In the genomic region with DNA sequence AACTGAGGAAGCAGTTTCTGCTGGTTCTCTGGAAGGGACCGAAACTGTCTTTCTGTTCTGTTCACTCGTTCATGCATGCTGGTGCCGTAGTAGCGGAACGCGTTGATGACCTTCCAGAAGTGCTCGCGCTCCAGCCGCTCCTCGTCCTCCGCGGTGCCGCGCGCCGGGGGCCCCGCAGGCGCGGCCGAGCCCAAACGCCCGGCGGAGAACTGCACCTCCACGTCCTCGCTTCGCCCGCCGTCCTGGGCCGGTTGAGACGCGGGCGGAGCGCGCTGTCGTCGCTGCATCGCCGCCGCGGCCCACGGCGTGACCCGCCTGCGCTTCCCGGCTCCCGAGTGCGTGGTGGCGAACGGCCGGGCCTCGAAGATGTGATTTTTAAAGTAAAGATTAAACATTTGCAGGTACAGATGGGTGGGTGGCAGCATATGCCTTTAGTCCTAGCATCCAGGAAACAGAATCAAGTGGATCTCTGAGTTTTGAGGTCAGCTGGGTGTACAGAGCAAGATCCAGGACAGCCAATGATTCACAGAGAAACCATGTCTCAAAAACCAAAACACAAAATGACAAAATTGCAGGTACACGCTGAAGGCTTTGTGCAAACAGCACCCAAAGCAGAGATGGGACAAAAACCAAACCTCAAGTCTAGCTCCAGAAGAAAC, we compare ENCODE assay signal across 8 mouse cellular contexts.
A peak's percentile ranks its signal among the peaks of the same experiment; 100 is the strongest.
DNase-seq lines count a peak whose midpoint lies in the region; ATAC-seq and TF ChIP-seq lines count a peak whose summit lies in the region.
"Not testable (repeated sequence)": the region's sequence is repeated elsewhere in the genome, so short reads cannot be mapped to it uniquely, and the experiment has no call there.

No protein-coding gene starts in this region.

- DNase-seq in adrenal gland, adult (ENCODE audit: inconsistent age in 2 of 2, low spot score in 1 of 2), result peak; percentile 20 to 49
- DNase-seq in cerebellum, postnatal 25 days, result peak; percentile 50 to 60
- not testable (repeated sequence) for DNase-seq in heart, postnatal 0 days (ENCODE audit: low spot score); liver, embryonic 14.5 days (ENCODE audit: low read depth in 3 of 3, low spot score in 3 of 3)
- peak; percentile 3 for DNase-seq in kidney, adult 9 months

- TF ChIP-seq CTCF in heart, postnatal 0 days (IDR thresholded peaks at IDR 0.05; ENCODE audit: low read depth); liver, embryonic 14.5 days (IDR thresholded peaks at IDR 0.05; ENCODE audit: low read depth): not testable (repeated sequence)

- not testable (repeated sequence) for H3K27ac ChIP-seq in forebrain, embryonic 13.5 days; heart, postnatal 0 days (ENCODE audit: low read depth); liver, embryonic 14.5 days; midbrain, embryonic 13.5 days; stomach, embryonic 14.5 days (ENCODE audit: low read length)

- 5% methylated on average over 42 of the region's 52 CpGs for whole genome bisulfite sequencing in forebrain, embryonic 13.5 days
- 12% methylated on average over 39 of the region's 52 CpGs for WGBS in heart, postnatal 0 days
- WGBS in liver, embryonic 14.5 days (ENCODE audit: insufficient replicate concordance), result 17% methylated on average over 39 of the region's 52 CpGs
- WGBS in midbrain, embryonic 13.5 days, result 9% methylated on average over 44 of the region's 52 CpGs
- 6% methylated on average over 30 of the region's 52 CpGs for WGBS in stomach, embryonic 14.5 days

- H3K27me3 ChIP-seq in forebrain, embryonic 13.5 days; heart, postnatal 0 days (ENCODE audit: control insufficient read depth, insufficient read depth, low read length); liver, embryonic 14.5 days (ENCODE audit: control insufficient read depth, insufficient read depth, low read length); midbrain, embryonic 13.5 days; stomach, embryonic 14.5 days (ENCODE audit: control insufficient read depth, insufficient read depth, low read length): not testable (repeated sequence)

- peak overlapping the region; percentile 50; the same call in 1 of the 2 replicates for H3K9ac ChIP-seq in forebrain, embryonic 13.5 days
- H3K9ac ChIP-seq in heart, postnatal 0 days (replicated peaks; ENCODE audit: low read depth, low read length); liver, embryonic 14.5 days (replicated peaks); stomach, embryonic 14.5 days (replicated peaks; ENCODE audit: low read depth, low read length): not testable (repeated sequence)
- H3K9ac ChIP-seq in midbrain, embryonic 13.5 days (replicated peaks), result peak overlapping the region; percentile 53

- peak overlapping the region; percentile 61 for H3K4me2 ChIP-seq in forebrain, embryonic 13.5 days
- H3K4me2 ChIP-seq in heart, postnatal 0 days (ENCODE audit: low read depth, low read length), result peak overlapping the region; percentile 63
- peak overlapping the region; percentile 21 for H3K4me2 ChIP-seq in liver, embryonic 14.5 days (ENCODE audit: low read depth)
- H3K4me2 ChIP-seq in midbrain, embryonic 13.5 days (replicated peaks), result peak overlapping the region; percentile 55
- H3K4me2 ChIP-seq in stomach, embryonic 14.5 days (replicated peaks; ENCODE audit: low read depth, low read length), result peak overlapping the region; percentile 24

- peak; percentile 96 for ATAC-seq in forebrain, embryonic 13.5 days
- peak; percentile 57 for ATAC-seq in heart, postnatal 0 days (ENCODE audit: insufficient read depth, low read depth)
- not testable (repeated sequence) for ATAC-seq in liver, embryonic 14.5 days (ENCODE audit: insufficient read depth)
- peak; percentile 88 for ATAC-seq in midbrain, embryonic 13.5 days
- peak; percentile 65; the same call in 1 of the 2 replicates for ATAC-seq in stomach, embryonic 14.5 days (ENCODE audit: insufficient number of reproducible peaks, insufficient read depth, low FRiP score, low read depth)

- not testable (repeated sequence) for TF ChIP-seq EP300 in heart, postnatal 0 days (IDR thresholded peaks at IDR 0.05; ENCODE audit: low read depth); liver, embryonic 14.5 days (IDR thresholded peaks at IDR 0.05; ENCODE audit: low read depth)

- not testable (repeated sequence) for H3K36me3 ChIP-seq in forebrain, embryonic 13.5 days (ENCODE audit: poor library complexity, severe bottlenecking); heart, postnatal 0 days (replicated peaks; ENCODE audit: control insufficient read depth, insufficient read depth, low read length); liver, embryonic 14.5 days (replicated peaks; ENCODE audit: control insufficient read depth, insufficient read depth, low read depth); midbrain, embryonic 13.5 days; stomach, embryonic 14.5 days (ENCODE audit: control insufficient read depth, insufficient read depth, low read length)

- not testable (repeated sequence) for H3K9me3 ChIP-seq in forebrain, embryonic 13.5 days (replicated peaks); heart, postnatal 0 days (replicated peaks; ENCODE audit: control insufficient read depth, low read length); liver, embryonic 14.5 days (ENCODE audit: control insufficient read depth, low read length); midbrain, embryonic 13.5 days; stomach, embryonic 14.5 days (ENCODE audit: control insufficient read depth, low read depth, low read length)

- not testable (repeated sequence) for H3K4me1 ChIP-seq in forebrain, embryonic 13.5 days; heart, postnatal 0 days (ENCODE audit: control insufficient read depth, insufficient read depth); liver, embryonic 14.5 days (replicated peaks; ENCODE audit: control insufficient read depth in 2 of 2, insufficient read depth in 2 of 2, low read length in 1 of 2); midbrain, embryonic 13.5 days (replicated peaks); stomach, embryonic 14.5 days (ENCODE audit: control insufficient read depth, insufficient read depth, low read length)

- peak overlapping the region; percentile 36 for H3K4me3 ChIP-seq in forebrain, embryonic 13.5 days
- H3K4me3 ChIP-seq in heart, postnatal 0 days (ENCODE audit: low read depth, low read length), result peak overlapping the region; percentile 36
- not testable (repeated sequence) for H3K4me3 ChIP-seq in liver, embryonic 14.5 days (ENCODE audit: insufficient read depth in 1 of 2, low read depth in 2 of 2, low read length in 2 of 2)
- peak overlapping the region; percentile 40 for H3K4me3 ChIP-seq in midbrain, embryonic 13.5 days (replicated peaks)
- peak overlapping the region; percentile 22; the same call in 1 of the 2 replicates for H3K4me3 ChIP-seq in stomach, embryonic 14.5 days (ENCODE audit: low read depth, low read length)
